Mouse (Mus musculus): ENCODE data around the gene Arid1a. TPM values are rescaled to one million over a fixed set of nuclear protein-coding genes. Genes with fewer than 3 reads are reported as not detected.

Arid1a gene
- polyA plus RNA-seq (2016; fragmentation: Nextera tagmentation; extraction: Ambion mirVana): 37.5 and 40.1 TPM in 2 replicates

DNA sequence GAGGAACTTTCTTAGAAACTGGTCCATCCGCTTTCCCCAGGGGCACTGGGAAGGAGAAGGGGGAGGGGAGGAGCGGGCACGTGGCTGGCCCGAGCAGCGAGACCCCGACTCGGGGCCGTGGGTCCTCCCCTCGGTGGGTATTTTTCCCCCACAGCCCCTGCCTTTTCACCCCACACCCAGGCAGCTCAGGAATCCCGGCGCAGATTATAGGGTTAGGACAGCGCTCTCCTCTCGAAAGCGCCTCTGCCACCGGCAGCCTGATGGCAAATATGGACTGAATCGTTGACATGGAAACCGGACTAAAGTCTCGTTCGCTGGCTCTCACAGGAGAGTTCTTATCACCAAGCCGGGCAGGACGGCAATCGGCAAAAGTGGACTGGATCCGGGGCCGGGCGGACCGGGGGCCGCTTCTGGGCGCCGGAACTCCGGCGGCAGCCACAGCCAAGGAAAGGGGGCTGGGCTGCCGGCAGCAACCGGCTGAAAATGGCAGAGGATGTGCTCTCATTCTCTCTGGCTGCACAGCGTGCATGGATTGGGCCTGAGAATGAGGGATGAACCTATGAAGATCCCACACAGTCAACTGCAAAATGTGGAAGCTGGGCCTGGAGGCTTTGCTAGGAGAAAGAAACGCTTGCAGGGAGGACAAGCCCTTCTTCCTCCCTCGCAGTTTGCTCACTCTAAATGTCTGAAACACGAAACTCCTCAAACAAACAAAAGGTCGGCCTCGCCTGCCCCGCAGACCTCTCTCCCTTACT is at the start of gene Arid1a:
Arid1a (minus strand) TSS at position 256 of the 755 bp plus-strand sequence.
- peak within 1 kb of the TSS; percentile 67 for H3K9ac ChIP-seq
- H3K4me1 ChIP-seq: peaks cover 16% of the 10 kb centered on the region
- H3K4me3 ChIP-seq: peak within 1 kb of the TSS; percentile 100
- H3K9me3 ChIP-seq: no peaks in the 10 kb centered on the region
- no peaks in the 10 kb centered on the region for H3K36me3 ChIP-seq
- ATAC-seq (ENCODE audit: insufficient number of reproducible peaks, insufficient read depth, low FRiP score, low TSS enrichment): peak; percentile 59
- H3K4me2 ChIP-seq (replicated peaks): peak within 1 kb of the TSS; percentile 86
- under 1% methylated on average over 40 of the region's 40 CpGs for WGBS
- H3K27ac ChIP-seq: peak within 1 kb of the TSS; percentile 100
- H3K27me3 ChIP-seq: no peaks in the 10 kb centered on the region

DNA sequence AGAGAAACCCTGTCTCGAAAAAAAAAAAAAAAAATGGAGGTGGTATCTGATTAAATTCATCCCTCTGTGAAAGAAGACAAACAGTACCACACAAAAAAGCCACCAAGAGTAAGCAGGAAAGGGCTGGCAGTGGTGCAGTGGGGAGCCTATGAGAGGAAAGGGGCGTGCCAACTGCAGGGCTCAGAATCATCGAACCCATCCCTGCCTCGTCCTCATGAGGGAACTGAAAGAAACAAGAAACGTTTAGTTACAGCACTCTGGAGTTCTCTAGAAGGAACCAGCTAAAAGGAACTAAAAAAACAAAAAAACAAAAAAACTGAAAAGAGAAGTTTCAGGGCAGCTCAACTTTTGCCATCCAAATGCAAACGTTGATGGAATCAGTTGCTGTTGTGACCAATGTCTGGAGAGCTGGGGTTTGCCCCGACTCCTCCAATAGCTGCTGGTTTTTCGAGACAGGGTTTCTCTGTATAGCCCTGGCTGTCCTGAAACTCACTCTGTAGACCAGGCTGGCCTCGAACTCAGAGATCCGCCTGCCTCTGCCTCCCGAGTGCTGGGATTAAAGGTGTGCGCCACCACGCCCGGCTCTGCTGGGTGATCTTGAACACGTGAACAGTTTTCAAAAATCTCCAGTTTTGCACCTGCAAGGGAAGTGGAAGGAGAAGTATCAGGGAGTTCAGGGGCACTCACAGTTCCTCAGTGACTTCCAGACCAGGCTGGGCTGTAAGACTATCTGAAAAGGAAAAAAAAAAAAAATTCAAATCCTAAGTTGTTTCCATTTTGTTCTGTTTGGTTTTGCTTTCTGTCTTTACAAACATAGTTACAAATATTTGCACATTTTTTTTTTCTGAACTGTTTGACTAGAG is 48.1 kb upstream of the Arid1a start:
- Histone ChIP-seq H3K4me2 (replicated peaks) (no peak overlapping the region), H3K27ac (no peak overlapping the region), H3K9me3 (no peaks in the 10 kb centered on the region), H3K4me1 (no peaks in the 10 kb centered on the region), H3K36me3 (no peaks in the 10 kb centered on the region), H3K27me3 (no peaks in the 10 kb centered on the region), H3K4me3 (no peak overlapping the region), H3K9ac (no peak overlapping the region)
- 76% methylated on average over 15 of the region's 15 CpGs for WGBS
- ATAC-seq (ENCODE audit: insufficient number of reproducible peaks, insufficient read depth, low FRiP score, low TSS enrichment): no peak

DNA sequence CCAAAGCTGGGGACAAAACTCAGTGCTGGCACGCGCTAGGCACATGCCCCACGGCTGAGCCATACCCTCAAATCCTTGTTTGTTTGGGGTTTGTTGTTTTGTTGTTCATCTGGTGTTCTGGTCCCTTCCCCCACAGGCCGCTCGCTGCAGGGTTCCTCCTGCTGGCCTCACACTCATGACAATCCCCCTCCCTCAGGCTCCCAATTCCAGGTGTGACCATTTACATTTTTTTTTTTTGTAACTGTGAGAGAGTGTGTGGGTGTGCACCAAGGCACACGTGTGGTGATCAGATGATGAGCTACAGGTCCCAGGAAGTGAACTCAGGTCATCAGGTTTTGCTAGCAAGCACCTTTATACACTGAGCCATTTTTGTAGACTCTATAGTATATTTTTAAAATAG is 44.0 kb upstream of the Arid1a start:
- H3K27ac ChIP-seq: no peak overlapping the region
- H3K9ac ChIP-seq: no peak overlapping the region
- H3K4me2 ChIP-seq (replicated peaks): no peak overlapping the region
- H3K9me3 ChIP-seq: no peaks in the 10 kb centered on the region
- no peak overlapping the region for H3K4me3 ChIP-seq
- H3K4me1 ChIP-seq: no peaks in the 10 kb centered on the region
- ATAC-seq (ENCODE audit: insufficient number of reproducible peaks, insufficient read depth, low FRiP score, low TSS enrichment): no peak
- 25% methylated on average over 6 of the region's 6 CpGs for WGBS
- no peaks in the 10 kb centered on the region for H3K36me3 ChIP-seq
- H3K27me3 ChIP-seq: no peaks in the 10 kb centered on the region

DNA sequence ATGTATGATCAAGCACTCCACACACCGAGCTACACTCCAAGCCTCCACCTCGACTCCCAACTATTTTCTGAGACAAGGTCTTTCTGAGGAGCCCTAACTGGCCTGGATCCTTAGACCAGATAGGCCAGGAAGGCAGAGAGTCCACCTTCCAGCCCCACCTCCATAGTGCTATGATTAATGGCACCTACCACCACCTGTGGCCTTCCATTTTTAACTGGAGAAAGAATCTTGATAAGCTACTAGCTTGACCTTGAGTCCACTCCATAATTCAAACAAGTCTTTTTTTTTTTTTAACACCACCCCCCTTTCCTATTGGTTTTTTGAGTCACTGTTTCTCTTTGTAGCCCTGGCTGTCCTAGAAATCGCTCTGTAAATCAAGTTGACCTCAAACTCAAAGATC is 36.7 kb upstream of the Arid1a start:
- WGBS: 83% methylated on average over 3 of the region's 3 CpGs
- H3K9ac ChIP-seq: no peak overlapping the region
- no peaks in the 10 kb centered on the region for H3K27me3 ChIP-seq
- no peak overlapping the region for H3K4me2 ChIP-seq (replicated peaks)
- H3K4me3 ChIP-seq: no peak overlapping the region
- H3K27ac ChIP-seq: no peak overlapping the region
- H3K4me1 ChIP-seq: no peaks in the 10 kb centered on the region
- H3K36me3 ChIP-seq: no peaks in the 10 kb centered on the region
- no peak for ATAC-seq (ENCODE audit: insufficient number of reproducible peaks, insufficient read depth, low FRiP score, low TSS enrichment)
- H3K9me3 ChIP-seq: no peaks in the 10 kb centered on the region

DNA sequence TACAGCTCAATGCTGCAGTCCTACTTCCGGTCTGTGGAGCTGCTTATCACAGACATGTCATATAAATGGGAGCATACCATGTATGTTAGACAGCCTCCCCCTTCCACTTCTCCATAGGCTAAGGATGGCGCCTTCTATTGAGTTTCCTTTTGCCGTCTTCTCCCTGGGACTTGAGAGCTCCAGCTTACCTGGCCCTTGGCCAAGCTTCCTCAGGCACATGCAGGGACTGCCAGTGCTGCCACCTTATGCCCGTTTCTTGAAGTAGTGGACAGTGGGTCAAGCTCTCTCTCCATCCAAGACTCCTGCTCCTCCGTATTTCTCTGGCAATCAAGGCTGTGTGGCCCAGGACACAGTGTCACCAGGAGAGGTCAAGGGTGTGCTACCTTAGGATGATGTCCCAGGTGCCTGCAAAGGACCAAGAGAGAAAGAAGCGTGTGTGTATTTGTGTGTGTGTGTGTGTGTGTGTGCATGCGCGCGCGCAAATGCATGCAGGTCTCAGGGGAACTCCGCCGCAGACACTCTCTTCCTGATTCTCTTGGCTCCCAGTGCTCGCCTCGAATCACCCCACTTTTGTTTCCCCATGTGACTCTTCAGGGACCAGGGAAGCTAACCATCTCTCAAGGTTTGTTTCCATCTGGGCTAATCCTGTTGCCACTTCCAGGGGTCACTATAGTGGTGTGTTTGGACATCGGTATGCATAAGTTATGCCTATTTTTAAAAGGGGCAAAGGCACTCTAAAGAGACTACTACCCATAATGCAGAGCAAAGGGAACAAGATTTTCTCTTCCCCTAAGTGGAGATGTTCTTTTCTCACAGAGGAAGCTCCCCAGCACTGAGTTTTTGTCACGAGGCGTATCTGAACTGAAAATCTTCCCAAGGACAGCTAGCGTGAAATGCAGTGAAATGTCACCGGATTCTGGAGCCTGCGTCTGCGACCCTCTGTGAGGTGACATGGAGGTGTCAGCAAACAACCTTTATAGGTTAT is 18.3 kb upstream of the Arid1a start:
- no peak for ATAC-seq (ENCODE audit: insufficient number of reproducible peaks, insufficient read depth, low FRiP score, low TSS enrichment)
- no peaks in the 10 kb centered on the region for H3K9me3 ChIP-seq
- H3K4me2 ChIP-seq (replicated peaks): no peak overlapping the region
- no peak overlapping the region for H3K9ac ChIP-seq
- H3K4me1 ChIP-seq: no peaks in the 10 kb centered on the region
- 84% methylated on average over 21 of the region's 21 CpGs for WGBS
- H3K4me3 ChIP-seq: no peak overlapping the region
- no peaks in the 10 kb centered on the region for H3K36me3 ChIP-seq
- H3K27me3 ChIP-seq: no peaks in the 10 kb centered on the region
- no peak overlapping the region for H3K27ac ChIP-seq

DNA sequence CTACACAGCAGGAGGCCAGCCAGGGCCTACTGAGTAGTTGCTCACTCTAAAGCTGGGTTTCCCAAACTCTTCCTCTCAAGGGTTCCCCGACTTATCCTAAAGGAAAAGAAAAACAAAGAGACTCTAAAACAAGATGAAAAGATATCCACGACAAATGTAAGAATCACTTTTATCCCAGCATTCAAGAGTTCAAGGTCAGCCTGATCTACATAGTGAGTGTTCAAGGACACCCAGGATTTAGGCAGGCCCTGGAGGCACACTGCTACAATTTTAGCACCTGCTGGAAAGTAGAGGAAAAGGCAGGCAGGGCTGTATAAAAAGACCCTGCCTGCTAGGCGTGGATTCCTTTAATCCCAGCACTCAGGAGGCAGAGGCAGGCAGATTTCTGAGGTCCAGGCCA is 12.6 kb upstream of the Arid1a start:
- no peak overlapping the region for H3K4me2 ChIP-seq (replicated peaks)
- H3K9ac ChIP-seq: no peak overlapping the region
- H3K4me1 ChIP-seq: no peaks in the 10 kb centered on the region
- 82% methylated on average over 3 of the region's 3 CpGs for WGBS
- H3K36me3 ChIP-seq: no peaks in the 10 kb centered on the region
- H3K4me3 ChIP-seq: no peak overlapping the region
- no peak for ATAC-seq (ENCODE audit: insufficient number of reproducible peaks, insufficient read depth, low FRiP score, low TSS enrichment)
- H3K27me3 ChIP-seq: no peaks in the 10 kb centered on the region
- 0 out of 2 replicates have a peak, but pooled peaks cover 3% of the 10 kb centered on the region for H3K9me3 ChIP-seq
- H3K27ac ChIP-seq: no peak overlapping the region

DNA sequence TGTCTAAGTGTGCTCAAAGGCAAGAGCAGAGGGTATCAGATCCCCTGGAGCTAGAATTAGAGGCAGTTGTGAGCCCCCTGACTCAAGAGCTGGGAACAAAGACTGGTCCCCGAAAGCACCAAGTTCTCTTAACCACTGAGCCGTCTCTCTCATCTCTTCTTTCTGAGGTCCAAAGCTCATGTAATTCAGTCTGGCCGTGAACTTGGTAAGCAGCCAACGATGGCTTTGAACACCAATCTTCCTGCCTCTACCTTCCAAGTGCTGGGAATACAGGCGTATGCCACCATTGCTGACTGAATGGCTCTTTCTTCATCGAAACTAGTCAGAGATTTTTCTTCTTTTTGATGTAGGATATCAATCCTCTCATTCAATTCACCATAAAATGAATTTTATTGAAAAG is 6.5 kb upstream of the Arid1a start:
- H3K36me3 ChIP-seq: no peaks in the 10 kb centered on the region
- H3K4me1 ChIP-seq: no peaks in the 10 kb centered on the region
- H3K4me3 ChIP-seq: no peak overlapping the region
- 76% methylated on average over 6 of the region's 6 CpGs for WGBS
- no peak overlapping the region for H3K9ac ChIP-seq
- H3K27me3 ChIP-seq: no peaks in the 10 kb centered on the region
- H3K27ac ChIP-seq: no peak overlapping the region
- ATAC-seq (ENCODE audit: insufficient number of reproducible peaks, insufficient read depth, low FRiP score, low TSS enrichment): no peak
- H3K9me3 ChIP-seq: no peaks in the 10 kb centered on the region
- no peak overlapping the region for H3K4me2 ChIP-seq (replicated peaks)

DNA sequence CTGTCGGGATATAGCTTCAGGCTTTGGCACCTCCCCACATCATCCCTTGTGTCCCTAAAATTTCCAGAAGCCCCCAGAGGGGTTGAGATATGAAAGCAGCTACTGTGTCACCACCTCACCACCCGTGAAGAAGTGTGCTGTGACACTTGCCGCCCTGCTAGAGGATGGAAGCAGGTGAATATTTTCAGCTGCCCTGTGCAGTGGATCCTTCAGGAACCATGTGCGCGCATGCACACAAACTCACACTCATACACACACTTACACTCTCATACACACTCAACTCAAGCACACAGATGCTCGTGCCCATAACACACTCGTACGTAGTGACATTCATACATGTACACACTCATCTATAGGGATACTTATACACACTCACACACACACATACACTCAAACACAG is 3.1 kb upstream of the Arid1a start:
- 83% methylated on average over 8 of the region's 8 CpGs for WGBS
- H3K4me1 ChIP-seq: peaks cover 14% of the 10 kb centered on the region

DNA sequence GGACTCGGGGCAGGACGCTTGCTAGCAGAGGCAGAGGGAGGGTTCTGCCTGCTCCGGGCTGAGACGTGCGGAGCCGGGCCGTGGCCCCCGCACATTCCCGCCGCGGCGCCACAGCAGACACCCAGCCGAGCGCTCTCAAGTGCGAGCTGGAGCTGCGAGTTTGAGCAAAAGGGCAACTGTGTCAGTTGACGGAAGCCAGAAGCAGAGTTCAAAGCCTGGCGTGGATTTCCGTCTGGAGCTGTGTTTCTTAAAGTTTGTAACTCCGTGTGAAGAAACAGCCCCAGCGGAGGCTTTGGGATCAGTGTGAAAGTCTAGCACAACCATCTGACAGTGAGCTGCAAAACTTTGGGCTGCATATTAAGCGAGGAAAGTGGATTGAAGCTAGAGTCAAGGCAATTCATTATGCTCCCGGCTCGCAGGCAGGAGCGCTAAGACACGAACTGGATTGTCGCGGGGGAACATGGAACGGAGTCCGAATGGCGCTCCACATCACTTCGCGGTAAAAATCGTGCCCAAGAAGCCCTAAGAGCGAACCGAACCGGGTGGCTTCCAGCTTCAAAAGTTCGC is 783 bp upstream of the Arid1a start:
- H3K27me3 ChIP-seq: no peaks in the 10 kb centered on the region
- peak; percentile 29 for ATAC-seq (ENCODE audit: insufficient number of reproducible peaks, insufficient read depth, low FRiP score, low TSS enrichment)
- H3K9ac ChIP-seq: peak overlapping the region; percentile 67
- H3K4me1 ChIP-seq: peaks cover 16% of the 10 kb centered on the region
- no peaks in the 10 kb centered on the region for H3K36me3 ChIP-seq
- peak overlapping the region; percentile 86 for H3K4me2 ChIP-seq (replicated peaks)
- peak overlapping the region; percentile 100 for H3K4me3 ChIP-seq
- no peaks in the 10 kb centered on the region for H3K9me3 ChIP-seq
- peak overlapping the region; percentile 100 for H3K27ac ChIP-seq
- WGBS: under 1% methylated on average over 38 of the region's 38 CpGs

More for the DNA sequence above, 3.1 kb upstream of the Arid1a start:
- Histone ChIP-seq H3K27me3 (no peaks in the 10 kb centered on the region), H3K27ac (no peak overlapping the region), H3K9ac (no peak overlapping the region), H3K4me2 (replicated peaks) (no peak overlapping the region), H3K4me3 (no peak overlapping the region), H3K9me3 (no peaks in the 10 kb centered on the region), H3K36me3 (no peaks in the 10 kb centered on the region)
- no peak for ATAC-seq (ENCODE audit: insufficient number of reproducible peaks, insufficient read depth, low FRiP score, low TSS enrichment)

DNA sequence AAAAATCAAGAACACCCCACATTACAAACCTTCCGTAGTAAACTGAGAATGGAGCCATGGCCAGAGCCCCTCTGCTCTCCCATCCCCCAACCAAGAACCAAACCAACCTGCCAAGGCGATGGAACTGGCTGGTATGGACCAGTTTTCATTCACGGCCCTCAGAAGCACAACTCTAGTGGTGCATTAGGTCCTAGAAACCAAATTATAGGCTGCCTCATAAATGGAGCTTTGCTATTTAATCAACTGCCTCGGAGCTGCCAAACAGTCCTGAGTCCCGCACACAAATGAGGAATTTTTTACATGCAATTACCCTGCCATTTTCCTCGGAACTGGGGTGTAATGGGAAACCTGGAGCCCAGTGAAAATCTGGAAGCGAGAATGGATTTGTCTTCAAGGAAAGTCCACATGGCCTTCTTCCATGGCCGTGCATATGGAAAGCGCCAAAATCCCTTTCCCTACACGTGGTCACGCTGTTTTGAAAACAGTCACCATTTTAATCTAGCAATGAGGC is 653 bp downstream of the Arid1a start:
- Histone ChIP-seq H3K4me3 (peak overlapping the region; percentile 100), H3K4me2 (replicated peaks) (peak overlapping the region; percentile 86), H3K27me3 (no peaks in the 10 kb centered on the region), H3K36me3 (no peaks in the 10 kb centered on the region), H3K9ac (peak overlapping the region; percentile 67; the same call in 1 of the 2 replicates), H3K9me3 (no peaks in the 10 kb centered on the region), H3K4me1 (peaks cover 16% of the 10 kb centered on the region), H3K27ac (peak overlapping the region; percentile 100)
- WGBS: 1% methylated on average over 11 of the region's 11 CpGs
- ATAC-seq (ENCODE audit: insufficient number of reproducible peaks, insufficient read depth, low FRiP score, low TSS enrichment): no peak
